Mouse (Mus musculus) adrenal gland, adult 18-20 months (tissue): ENCODE data around the gene Yipf3. TPM values are rescaled to one million over a fixed set of nuclear protein-coding genes. Genes with fewer than 3 reads are reported as not detected.
A peak's percentile ranks its signal among the peaks of the same experiment; 100 is the strongest.

ENCODE experiments used
- DNase-seq, 2 experiments: peaks; one replicate each; pipeline ENCODE4 v3.0.0; 2021 to 2022; ENCODE audit warnings: low spot score in 2 of 2
- microRNA-seq, 2 experiments: library from miRNA; unstranded; fragments of <30 nt; microRNA quantifications; one replicate each; pipeline ENCODE4 v1.2.0; 2021; ENCODE audit warnings: borderline number of aligned reads in 2 of 2
- total RNA-seq, 2 experiments: library from RNA; stranded (reverse); gene quantifications; 1 replicate in 1 of 2; 2 replicates in 1 of 2; pipeline ENCODE4 v1.2.3; 2021

Gene Yipf3
- total RNA-seq, 2 experiments from 2014 or later, result 121 to 185 TPM

DNA sequence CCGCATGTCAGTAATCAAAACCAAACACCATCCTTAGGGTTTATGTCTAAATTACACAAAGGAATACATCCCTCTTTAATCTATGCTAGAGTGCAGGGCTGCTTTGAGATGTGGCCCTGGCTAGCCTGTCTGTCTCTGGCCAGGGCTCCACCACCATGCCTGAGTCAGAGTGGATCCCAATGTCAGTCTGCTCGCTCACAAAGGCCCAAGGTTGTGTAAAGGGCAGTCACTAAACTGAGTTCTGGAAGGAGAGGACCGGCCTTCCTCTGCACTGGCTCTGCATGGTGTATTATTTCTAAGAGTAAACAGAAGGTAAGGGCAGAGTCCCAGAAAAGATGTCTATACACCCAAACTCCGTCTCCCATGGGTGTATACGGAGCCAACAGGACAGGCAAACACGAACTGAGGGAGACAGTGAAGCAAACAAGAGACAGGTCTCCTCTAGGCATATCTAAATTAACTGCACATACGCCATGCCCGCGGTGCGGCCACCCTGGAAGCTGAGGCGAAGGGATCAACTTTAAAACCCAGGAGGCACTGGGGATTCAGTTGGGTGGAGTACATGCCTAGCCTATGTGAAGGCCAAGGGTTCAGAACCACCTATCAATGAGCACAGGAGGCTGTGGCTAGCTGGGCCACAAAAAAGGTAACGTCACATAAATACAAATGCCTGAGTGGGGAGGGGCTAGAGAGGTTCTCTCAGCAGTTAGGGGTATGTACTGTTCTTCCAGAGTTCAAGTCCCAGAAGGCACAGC lies 30.3 kb downstream of the Yipf3 start:
- peak in 1 of 2 experiments; percentile 21 for DNase-seq

DNA sequence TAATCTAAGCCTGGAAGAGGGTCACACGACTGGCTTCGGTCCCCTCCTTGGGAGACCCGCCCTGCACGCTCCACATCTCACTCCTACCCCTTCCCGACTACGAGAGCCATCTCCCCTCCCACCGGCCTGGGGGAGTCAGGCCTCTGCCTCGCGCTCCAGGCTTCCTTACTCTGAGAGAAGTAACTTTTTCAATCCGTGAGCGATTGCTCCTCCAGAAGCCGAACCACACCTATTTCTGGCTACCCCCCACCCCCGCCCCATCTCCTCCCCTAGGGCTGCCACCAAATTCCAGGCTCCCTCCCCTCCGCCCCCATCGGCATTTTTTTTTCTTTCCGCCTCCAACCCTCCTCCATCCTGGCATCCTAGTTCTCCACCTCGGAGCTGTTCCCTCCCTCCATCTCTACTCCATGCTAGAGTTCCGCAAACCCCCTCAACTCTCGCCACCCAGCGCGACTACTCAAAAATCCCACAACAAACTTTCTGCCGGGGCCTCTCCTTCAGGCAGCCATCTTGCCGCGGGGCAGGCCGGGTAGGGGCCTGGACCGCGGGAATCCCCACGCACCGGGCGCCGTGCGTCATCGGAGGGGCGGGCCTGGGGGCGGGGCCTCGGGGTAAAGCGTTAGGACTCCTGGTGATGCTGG lies 34.7 kb downstream of the Yipf3 start, which contains the start of gene Tjap1:
Tjap1 (minus strand) TSS at position 544 of the 641 bp plus-strand sequence.
- peak; percentile 83 to 85 for DNase-seq

GRCm38 (mm10) chr17:46283140-46283539 lies 35.3 kb downstream of the Yipf3 start:
- DNase-seq, result no peak

DNA sequence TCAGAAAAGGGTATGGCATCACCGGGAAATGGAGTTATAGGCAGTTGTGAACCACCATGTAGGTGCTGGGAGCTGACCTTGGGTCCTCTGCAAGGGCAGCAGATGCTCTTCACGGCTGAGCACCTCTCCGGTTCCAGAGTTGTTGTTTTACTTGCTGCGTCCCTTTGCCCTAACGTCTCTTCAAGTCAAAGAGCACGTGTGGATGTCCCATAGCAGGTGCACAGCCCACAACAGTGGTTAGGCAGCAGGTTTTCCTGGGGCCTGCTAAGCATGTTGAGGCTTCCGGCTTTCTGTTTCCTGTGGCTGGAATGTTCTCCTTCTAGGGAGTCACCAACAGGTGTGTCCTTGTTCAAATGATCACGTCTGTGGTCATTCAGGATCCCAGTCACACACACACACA lies 36.0 kb downstream of the Yipf3 start:
- no peak for DNase-seq

DNA sequence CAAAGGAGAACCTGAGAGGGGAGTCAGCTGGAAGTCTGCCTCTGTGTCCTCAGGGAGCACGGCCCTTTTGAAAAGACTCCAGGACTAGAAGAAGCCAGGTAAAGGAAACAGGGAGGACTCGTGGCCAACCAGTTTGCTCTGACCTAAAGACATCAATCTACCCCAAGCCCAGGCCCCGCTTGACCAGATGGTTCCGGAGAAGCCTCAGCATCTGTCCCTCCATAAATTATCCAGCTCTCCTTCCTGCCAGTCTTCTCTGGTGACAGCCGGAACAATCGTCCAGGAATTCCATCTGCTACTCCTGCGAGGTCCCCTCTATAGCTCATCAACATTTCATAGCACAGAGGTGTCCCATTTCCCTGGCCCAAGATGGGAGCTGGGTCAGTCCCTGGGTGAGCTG lies 36.8 kb downstream of the Yipf3 start:
- no peak for DNase-seq

- no peak for DNase-seq
Measured at GRCm38 (mm10) chr17:46285407-46285806, 37.5 kb downstream of the Yipf3 start.

GRCm38 (mm10) chr17:46287678-46288095 lies 39.8 kb downstream of the Yipf3 start:
- no peak for DNase-seq

GRCm38 (mm10) chr17:46296601-46297000 lies 48.7 kb downstream of the Yipf3 start:
- DNase-seq, result no peak

DNA sequence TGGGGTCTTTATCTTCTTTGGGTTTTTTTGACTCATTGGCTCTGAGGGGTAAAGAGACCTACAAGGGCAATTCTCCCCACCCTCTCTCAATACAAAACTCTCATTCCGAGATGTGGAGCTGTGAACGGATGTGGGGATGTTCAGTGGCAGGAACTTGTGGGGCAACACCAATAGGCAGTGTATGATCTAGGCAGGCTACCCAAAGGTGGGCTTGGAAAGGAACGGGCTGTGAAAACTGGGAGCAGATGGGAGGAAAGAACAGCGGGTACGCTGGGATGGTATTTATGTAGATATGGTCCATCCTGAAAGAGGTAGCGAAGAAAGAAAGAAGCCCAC lies 49.1 kb downstream of the Yipf3 start:
- DNase-seq, result no peak

DNA sequence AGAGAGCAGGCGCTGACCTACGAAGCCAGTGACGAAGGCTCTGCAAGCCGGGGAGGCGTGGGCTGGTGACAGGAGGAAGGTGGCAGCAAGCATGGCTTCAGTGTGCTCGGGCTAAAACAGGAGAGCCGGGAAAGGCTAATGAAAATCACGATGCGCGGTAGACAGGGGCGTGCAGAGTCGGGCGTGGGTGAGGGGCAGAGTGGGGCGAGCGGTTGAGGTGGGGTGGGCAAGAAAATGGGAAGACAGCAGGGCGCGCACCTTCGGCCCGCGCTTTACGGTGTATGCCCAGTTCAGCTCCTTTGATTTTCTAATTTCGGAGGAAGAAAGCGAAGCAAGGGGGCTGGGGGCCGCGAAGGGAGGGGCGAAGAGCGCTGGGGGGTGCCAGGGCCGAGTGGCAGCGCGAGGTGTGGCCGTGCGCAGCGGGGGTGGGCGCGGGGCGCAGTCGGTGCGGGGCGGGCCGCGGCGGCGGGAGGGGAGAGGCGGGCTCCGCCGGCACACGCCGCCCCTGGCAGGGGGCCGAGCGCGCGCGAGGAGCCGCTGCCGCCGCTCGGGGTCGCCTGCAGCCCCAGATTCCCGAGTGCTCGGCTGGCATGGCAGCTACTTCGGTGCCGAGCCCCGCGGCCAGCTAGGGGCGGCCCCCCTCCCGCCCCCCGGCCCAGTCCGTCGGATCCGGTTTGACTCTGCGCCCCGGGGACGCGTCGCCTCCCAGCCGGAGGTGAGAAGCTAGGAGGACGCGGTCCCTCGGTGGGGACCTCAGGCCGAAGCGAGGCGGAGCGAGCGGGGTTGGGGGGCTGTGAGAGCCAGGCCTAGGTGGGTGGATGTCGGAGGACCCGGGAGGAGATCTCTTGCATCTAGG lies 49.7 kb downstream of the Yipf3 start, which contains the start of gene Dlk2:
Dlk2 (plus strand) TSS at position 58 of the 856 bp plus-strand sequence.
- DNase-seq, result no peak

GRCm38 (mm10) chr17:46298220-46298913 lies 50.5 kb downstream of the Yipf3 start:
- DNase-seq, result peak; percentile 85

GRCm38 (mm10) chr17:46301892-46302291 lies 54.0 kb downstream of the Yipf3 start:
- DNase-seq, result no peak

Small RNA genes lying within 50 kb of the gene (microRNA-seq; reads per million reads assigned to microRNA genes)
- 0 to 1.2 reads per million in 2 experiments for gene Mir693

Other genes starting within 250 kb of the Yipf3 start
- gene Vegfa, start 215.7 kb upstream of the Yipf3 start, total RNA-seq, result 100 to 1,000 TPM; 416 to 698 TPM
- 100 to 1,000 TPM in 1 of 2 experiments, 10 to 100 TPM in 1; 99.5 to 100 TPM for gene Mrps18a, start 137.1 kb upstream of the Yipf3 start, total RNA-seq
- 10 to 100 TPM in 1 of 2 experiments, 1 to 10 TPM in 1; 8.5 to 12.2 TPM for gene Rsph9, start 103.9 kb upstream of the Yipf3 start, total RNA-seq
- gene Mad2l1bp, start 94.5 kb upstream of the Yipf3 start, total RNA-seq, result 10 to 100 TPM; 11.9 to 13.3 TPM
- gene Gtpbp2, start 87.0 kb upstream of the Yipf3 start, total RNA-seq, result 10 to 100 TPM; 75.8 to 79.5 TPM
- 10 to 100 TPM; 20.4 to 45.3 TPM for gene Polh, start 45.4 kb upstream of the Yipf3 start, total RNA-seq
- 10 to 100 TPM; 45.7 to 85.4 TPM for gene Xpo5, start 45.3 kb upstream of the Yipf3 start, total RNA-seq
- gene Polr1c, start within 50 bp of the Yipf3 start, total RNA-seq, result 100 to 1,000 TPM in 1 of 2 experiments, 10 to 100 TPM in 1; 68.6 to 122 TPM
- 1 to 10 TPM; 6.0 to 7.9 TPM for gene Lrrc73, start 5.5 kb downstream of the Yipf3 start, total RNA-seq
- gene Tjap1, start 34.9 kb downstream of the Yipf3 start, total RNA-seq, result 10 to 100 TPM; 41.5 to 52.9 TPM
- gene Dlk2, start 49.3 kb downstream of the Yipf3 start, total RNA-seq, result under 1 TPM in 1 of 2 experiments, not detected in 1; 0.23 TPM
- gene Abcc10, start 80.3 kb downstream of the Yipf3 start, total RNA-seq, result 1 to 10 TPM; 6.8 to 7.0 TPM
- 10 to 100 TPM; 18.9 to 25.9 TPM for gene Zfp318, start 135.7 kb downstream of the Yipf3 start, total RNA-seq
- under 1 TPM; 0.32 to 0.63 TPM for gene Crip3, start 180.8 kb downstream of the Yipf3 start, total RNA-seq
- not detected for gene Slc22a7, start 190.4 kb downstream of the Yipf3 start, total RNA-seq
- 1 to 10 TPM in 1 of 2 experiments, under 1 TPM in 1; 0.96 to 1.0 TPM for gene Ttbk1, start 239.6 kb downstream of the Yipf3 start, total RNA-seq
- 1 to 10 TPM; 3.2 to 6.0 TPM for gene Dnph1, start 248.6 kb downstream of the Yipf3 start, total RNA-seq